Mouse (Mus musculus) limb, embryonic 10.5 days (tissue): Measurements from ENCODE around the gene Mcoln2. TPM values are rescaled to one million over a fixed set of nuclear protein-coding genes. Genes with fewer than 3 reads are reported as not detected.
A peak's percentile ranks its signal among the peaks of the same experiment; 100 is the strongest.

Experiments
- DNase-seq: peaks from one replicate; pipeline ENCODE4 v3.0.0-alpha.2; 2017; ENCODE audit warnings: low spot score
- H3K27ac ChIP-seq: fragments of 300-500 bp; sonication (generic); 2 replicates; pipeline ENCODE4 v1.5.1; 2016; ENCODE audit warnings: mild to moderate bottlenecking
- H3K27me3 ChIP-seq: fragments of 300-500 bp; sonication (generic); 2 replicates; pipeline ENCODE4 v1.6.1; 2016; ENCODE audit warnings: low read depth, mild to moderate bottlenecking; ENCODE audit not compliant: poor library complexity, severe bottlenecking
- H3K36me3 ChIP-seq: fragments of 300-500 bp; sonication (generic); 2 replicates; pipeline ENCODE4 v1.6.1; 2016; ENCODE audit warnings: mild to moderate bottlenecking, moderate library complexity
- H3K4me1 ChIP-seq: fragments of 300-500 bp; sonication (generic); 2 replicates; pipeline ENCODE4 v1.6.1; 2016
- H3K4me3 ChIP-seq: fragments of 300-500 bp; sonication (generic); 2 replicates; pipeline ENCODE4 v1.5.1; 2016; ENCODE audit warnings: mild to moderate bottlenecking, moderate library complexity
- H3K9me3 ChIP-seq: fragments of 300-500 bp; sonication (generic); replicated peaks from 2 replicates; pipeline ENCODE4 v1.6.1; 2016; ENCODE audit warnings: mild to moderate bottlenecking
- WGBS: fragments of 180-500 bp; shearing (Covaris S2); methylation state at CpG from one replicate; pipeline ENCODE4 v1.1.7; 2016; 5-methylcytosine and 5-hydroxymethylcytosine counted together
- polyA plus RNA-seq: library from polyadenylated mRNA; unstranded; fragments of >200 nt; fragmentation: Nextera tagmentation; extraction: Ambion mirVana; gene quantifications from 2 replicates; pipeline ENCODE4 v1.2.1, GENCODE M21; 2016

Gene Mcoln2
- polyA plus RNA-seq, 1 experiment from 2014 or later: 0.46 TPM

- no peaks in the 10 kb centered on the region for H3K36me3 ChIP-seq
- no peaks in the 10 kb centered on the region for H3K9me3 ChIP-seq
Observed at GRCm38 (mm10) chr3:146122125-146122420, 27.6 kb upstream of the Mcoln2 start.

GRCm38 (mm10) chr3:146122807-146123463 is 26.7 kb upstream of the Mcoln2 start:
- Histone ChIP-seq H3K4me1 (peaks cover 27% of the 10 kb centered on the region), H3K27ac (0 out of 2 replicates have a peak overlapping the region, but pooled peaks have one; percentile 86), H3K9me3 (no peaks in the 10 kb centered on the region), H3K27me3 (peaks cover 18% of the 10 kb centered on the region), H3K4me3 (no peak overlapping the region), H3K36me3 (no peaks in the 10 kb centered on the region)
- WGBS: 74% methylated on average over 8 of the region's 8 CpGs
- DNase-seq: no peak

More at GRCm38 (mm10) chr3:146122125-146122420, 27.6 kb upstream of the Mcoln2 start:
- H3K4me3 ChIP-seq: peak overlapping the region; percentile 43
- peak overlapping the region; percentile 86 for H3K27ac ChIP-seq
- WGBS: 42% methylated on average over 3 of the region's 3 CpGs
- peaks cover 35% of the 10 kb centered on the region for H3K4me1 ChIP-seq
- no peak for DNase-seq
- peaks cover 26% of the 10 kb centered on the region for H3K27me3 ChIP-seq

- DNase-seq: no peak
- Histone ChIP-seq H3K27ac (no peak overlapping the region), H3K9me3 (no peaks in the 10 kb centered on the region), H3K27me3 (peaks cover 12% of the 10 kb centered on the region), H3K4me3 (no peak overlapping the region), H3K36me3 (no peaks in the 10 kb centered on the region), H3K4me1 (peaks cover 27% of the 10 kb centered on the region)
- WGBS: 89% methylated on average over 9 of the region's 9 CpGs
Observed at GRCm38 (mm10) chr3:146123464-146123825, 26.2 kb upstream of the Mcoln2 start.

- no peak overlapping the region for H3K27ac ChIP-seq
- WGBS: 65% methylated on average over 6 of the region's 6 CpGs
- H3K4me3 ChIP-seq: no peak overlapping the region
- no peaks in the 10 kb centered on the region for H3K9me3 ChIP-seq
- H3K27me3 ChIP-seq: no peaks in the 10 kb centered on the region
- DNase-seq: no peak
- H3K36me3 ChIP-seq: 0 out of 2 replicates have a peak, but pooled peaks cover 2% of the 10 kb centered on the region
- H3K4me1 ChIP-seq: peaks cover 15% of the 10 kb centered on the region
Observed at GRCm38 (mm10) chr3:146127205-146127604, 22.4 kb upstream of the Mcoln2 start.

GRCm38 (mm10) chr3:146134834-146135233 is 14.8 kb upstream of the Mcoln2 start:
- Histone ChIP-seq H3K9me3 (no peaks in the 10 kb centered on the region), H3K4me3 (no peak overlapping the region), H3K4me1 (no peaks in the 10 kb centered on the region), H3K36me3 (peaks cover 7% of the 10 kb centered on the region; the same call in 1 of the 2 replicates), H3K27me3 (no peaks in the 10 kb centered on the region), H3K27ac (no peak overlapping the region)
- no peak for DNase-seq
- WGBS: 66% methylated on average over 9 of the region's 9 CpGs

- H3K9me3 ChIP-seq: no peaks in the 10 kb centered on the region
- WGBS: 88% methylated on average over 2 of the region's 2 CpGs
- DNase-seq: no peak
- no peaks in the 10 kb centered on the region for H3K4me1 ChIP-seq
- H3K27ac ChIP-seq: no peak overlapping the region
- peaks cover 7% of the 10 kb centered on the region; the same call in 1 of the 2 replicates for H3K36me3 ChIP-seq
- H3K27me3 ChIP-seq: no peaks in the 10 kb centered on the region
- H3K4me3 ChIP-seq: no peak overlapping the region
Observed at GRCm38 (mm10) chr3:146135417-146135816, 14.2 kb upstream of the Mcoln2 start.

- no peaks in the 10 kb centered on the region for H3K27me3 ChIP-seq
- no peak overlapping the region for H3K4me3 ChIP-seq
- H3K27ac ChIP-seq: no peak overlapping the region
- H3K36me3 ChIP-seq: peaks cover 7% of the 10 kb centered on the region; the same call in 1 of the 2 replicates
- H3K9me3 ChIP-seq: no peaks in the 10 kb centered on the region
- no peak for DNase-seq
- 38% methylated on average over 10 of the region's 10 CpGs for WGBS
- no peaks in the 10 kb centered on the region for H3K4me1 ChIP-seq
Observed at GRCm38 (mm10) chr3:146136422-146136821, 13.2 kb upstream of the Mcoln2 start.

GRCm38 (mm10) chr3:146140276-146140675 is 9.4 kb upstream of the Mcoln2 start:
- WGBS: 89% methylated on average over 7 of the region's 7 CpGs
- no peak overlapping the region for H3K27ac ChIP-seq
- no peak overlapping the region for H3K4me3 ChIP-seq
- no peaks in the 10 kb centered on the region for H3K9me3 ChIP-seq
- peaks cover 7% of the 10 kb centered on the region; the same call in 1 of the 2 replicates for H3K36me3 ChIP-seq
- no peaks in the 10 kb centered on the region for H3K27me3 ChIP-seq
- H3K4me1 ChIP-seq: no peaks in the 10 kb centered on the region
- no peak for DNase-seq

- WGBS: 90% methylated on average over 7 of the region's 7 CpGs
- no peaks in the 10 kb centered on the region for H3K9me3 ChIP-seq
Observed at GRCm38 (mm10) chr3:146142523-146142922, 7.1 kb upstream of the Mcoln2 start.

GRCm38 (mm10) chr3:146145501-146145900 is 4.1 kb upstream of the Mcoln2 start:
- Histone ChIP-seq H3K27me3 (peaks cover 18% of the 10 kb centered on the region; the same call in 1 of the 2 replicates), H3K4me1 (peaks cover 16% of the 10 kb centered on the region), H3K27ac (no peak overlapping the region), H3K4me3 (no peak overlapping the region), H3K9me3 (no peaks in the 10 kb centered on the region), H3K36me3 (no peaks in the 10 kb centered on the region)
- WGBS: 61% methylated on average over 5 of the region's 5 CpGs
- DNase-seq: no peak

More at GRCm38 (mm10) chr3:146142523-146142922, 7.1 kb upstream of the Mcoln2 start:
- Histone ChIP-seq H3K36me3 (peaks cover 3% of the 10 kb centered on the region; the same call in 1 of the 2 replicates), H3K27ac (no peak overlapping the region), H3K27me3 (no peaks in the 10 kb centered on the region), H3K4me1 (no peaks in the 10 kb centered on the region), H3K4me3 (no peak overlapping the region)
- DNase-seq: no peak

- DNase-seq: no peak
- 75% methylated on average over 5 of the region's 5 CpGs for WGBS
- H3K4me1 ChIP-seq: peaks cover 19% of the 10 kb centered on the region
- H3K27ac ChIP-seq: no peak overlapping the region
- H3K36me3 ChIP-seq: no peaks in the 10 kb centered on the region
- H3K27me3 ChIP-seq: peaks cover 24% of the 10 kb centered on the region
- no peaks in the 10 kb centered on the region for H3K9me3 ChIP-seq
- H3K4me3 ChIP-seq: no peak overlapping the region
Observed at GRCm38 (mm10) chr3:146146131-146146530, 3.5 kb upstream of the Mcoln2 start.

- peak overlapping the region; percentile 59 for H3K4me3 ChIP-seq
- H3K36me3 ChIP-seq: no peaks in the 10 kb centered on the region
- peak overlapping the region; percentile 73 for H3K27ac ChIP-seq
- 1% methylated on average over 26 of the region's 26 CpGs for WGBS
- H3K27me3 ChIP-seq: peaks cover 39% of the 10 kb centered on the region
- no peaks in the 10 kb centered on the region for H3K9me3 ChIP-seq
- peaks cover 35% of the 10 kb centered on the region for H3K4me1 ChIP-seq
- DNase-seq: peak; percentile 50
Observed at GRCm38 (mm10) chr3:146150058-146150400, 396 bp downstream of the Mcoln2 start.

GRCm38 (mm10) chr3:146150560-146150959 is 927 bp downstream of the Mcoln2 start:
- Histone ChIP-seq H3K27ac (0 out of 2 replicates have a peak overlapping the region, but pooled peaks have one; percentile 73), H3K9me3 (no peaks in the 10 kb centered on the region), H3K4me3 (peak overlapping the region; percentile 59), H3K4me1 (peaks cover 35% of the 10 kb centered on the region), H3K36me3 (no peaks in the 10 kb centered on the region), H3K27me3 (peaks cover 39% of the 10 kb centered on the region)
- WGBS: 29% methylated on average over 11 of the region's 11 CpGs
- DNase-seq: peak; percentile 38

GRCm38 (mm10) chr3:146151328-146151727 is 1.7 kb downstream of the Mcoln2 start:
- no peak overlapping the region for H3K4me3 ChIP-seq
- no peaks in the 10 kb centered on the region for H3K36me3 ChIP-seq
- no peak for DNase-seq
- H3K9me3 ChIP-seq: no peaks in the 10 kb centered on the region
- peaks cover 35% of the 10 kb centered on the region for H3K4me1 ChIP-seq
- no peak overlapping the region for H3K27ac ChIP-seq
- H3K27me3 ChIP-seq: peaks cover 39% of the 10 kb centered on the region
- WGBS: 95% methylated on average over 10 of the region's 10 CpGs
